Mouse (Mus musculus) hindbrain, embryonic 10.5 days (tissue): Measurements from ENCODE around the gene Myo1e. TPM values are rescaled to one million over a fixed set of nuclear protein-coding genes. Genes with fewer than 3 reads are reported as not detected.

ENCODE experiments used
- DNase-seq: peaks from one replicate; pipeline ENCODE4 v3.0.0-alpha.2; 2017; ENCODE audit warnings: low spot score
- H3K27ac ChIP-seq: fragments of 300-500 bp; sonication (generic); 2 replicates; pipeline ENCODE4 v1.5.1; 2016; ENCODE audit warnings: mild to moderate bottlenecking, moderate library complexity
- H3K27me3 ChIP-seq: fragments of 300-500 bp; sonication (generic); 2 replicates; pipeline ENCODE4 v1.6.1; 2016; ENCODE audit warnings: mild to moderate bottlenecking; ENCODE audit not compliant: poor library complexity, insufficient read depth, severe bottlenecking
- H3K36me3 ChIP-seq: fragments of 300-500 bp; sonication (generic); 2 replicates; pipeline ENCODE4 v1.6.1; 2016; ENCODE audit warnings: mild to moderate bottlenecking, moderate library complexity
- H3K4me1 ChIP-seq: fragments of 300-500 bp; sonication (generic); replicated peaks from 2 replicates; pipeline ENCODE4 v1.6.1; 2016; ENCODE audit warnings: mild to moderate bottlenecking
- H3K4me3 ChIP-seq: fragments of 300-500 bp; sonication (generic); 2 replicates; pipeline ENCODE4 v1.5.1; 2016; ENCODE audit warnings: mild to moderate bottlenecking, moderate library complexity
- H3K9me3 ChIP-seq: fragments of 300-500 bp; sonication (generic); 2 replicates; pipeline ENCODE4 v1.6.1; 2016; ENCODE audit warnings: mild to moderate bottlenecking, moderate library complexity
- WGBS: fragments of 180-500 bp; shearing (Covaris S2); methylation state at CpG from one replicate; pipeline ENCODE4 v1.1.7; 2016; 5-methylcytosine and 5-hydroxymethylcytosine counted together
- polyA plus RNA-seq: library from polyadenylated mRNA; unstranded; fragments of >200 nt; fragmentation: Nextera tagmentation; extraction: Ambion mirVana; gene quantifications from 2 replicates; pipeline ENCODE4 v1.2.1, GENCODE M21; 2016

The Myo1e gene
- polyA plus RNA-seq, 1 experiment from 2014 or later, result 12.6 TPM

DNA sequence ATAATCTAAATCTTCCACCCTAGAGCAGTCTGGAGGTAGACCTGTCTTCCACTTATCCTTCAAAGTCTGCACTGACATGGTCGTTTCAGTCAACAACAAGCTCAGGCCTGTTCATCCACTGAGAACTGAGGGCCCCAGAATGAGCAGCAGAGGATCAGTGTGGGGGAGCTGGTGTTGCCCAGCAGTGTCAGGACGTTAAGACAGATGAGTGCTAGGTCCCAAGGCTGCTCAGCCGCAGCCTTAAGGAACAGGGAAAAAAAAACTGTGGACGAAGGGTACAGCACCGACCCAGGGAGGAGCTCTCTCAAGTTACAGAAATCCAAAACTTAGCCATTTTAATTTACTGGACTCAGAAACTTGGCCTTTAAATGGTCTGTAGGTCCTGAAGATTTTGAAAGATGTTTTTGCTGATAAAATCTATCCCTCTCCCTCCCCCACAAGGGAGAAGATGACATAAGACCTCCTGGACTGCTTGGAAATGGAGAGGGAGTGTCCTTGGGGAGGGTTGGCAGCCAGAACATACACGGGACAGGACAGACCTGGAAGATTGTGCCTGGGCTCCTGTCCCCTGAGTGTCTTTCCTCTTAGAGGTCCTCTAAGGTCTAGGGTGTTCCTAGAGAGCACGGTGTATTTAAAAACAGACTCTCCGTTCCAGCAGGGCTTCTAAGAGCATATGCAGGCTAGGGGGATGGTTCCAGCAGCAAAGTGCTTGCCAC is 118.9 kb downstream of the Myo1e start:
- Histone ChIP-seq H3K4me1 (no peaks in the 10 kb centered on the region), H3K9me3 (no peaks in the 10 kb centered on the region), H3K27me3 (no peaks in the 10 kb centered on the region), H3K36me3 (peaks cover 10% of the 10 kb centered on the region; the same call in 1 of the 2 replicates), H3K27ac (no peak overlapping the region), H3K4me3 (no peak overlapping the region)
- WGBS, result 73% methylated on average over 8 of the region's 8 CpGs
- DNase-seq, result no peak

- Histone ChIP-seq H3K27me3 (no peaks in the 10 kb centered on the region), H3K4me1 (no peaks in the 10 kb centered on the region), H3K9me3 (no peaks in the 10 kb centered on the region), H3K4me3 (no peak overlapping the region), H3K36me3 (peaks cover 10% of the 10 kb centered on the region; the same call in 1 of the 2 replicates), H3K27ac (no peak overlapping the region)
- 84% methylated on average over 5 of the region's 5 CpGs for WGBS
- DNase-seq, result no peak
Observed at GRCm38 (mm10) chr9:70328193-70328841, 121.2 kb downstream of the Myo1e start.

- Histone ChIP-seq H3K9me3 (no peaks in the 10 kb centered on the region), H3K4me1 (no peaks in the 10 kb centered on the region), H3K27ac (no peak overlapping the region), H3K36me3 (peaks cover 11% of the 10 kb centered on the region), H3K27me3 (no peaks in the 10 kb centered on the region), H3K4me3 (no peak overlapping the region)
- WGBS, result 93% methylated on average over 11 of the region's 11 CpGs
- no peak for DNase-seq
Observed at GRCm38 (mm10) chr9:70331727-70332335, 124.7 kb downstream of the Myo1e start.

DNA sequence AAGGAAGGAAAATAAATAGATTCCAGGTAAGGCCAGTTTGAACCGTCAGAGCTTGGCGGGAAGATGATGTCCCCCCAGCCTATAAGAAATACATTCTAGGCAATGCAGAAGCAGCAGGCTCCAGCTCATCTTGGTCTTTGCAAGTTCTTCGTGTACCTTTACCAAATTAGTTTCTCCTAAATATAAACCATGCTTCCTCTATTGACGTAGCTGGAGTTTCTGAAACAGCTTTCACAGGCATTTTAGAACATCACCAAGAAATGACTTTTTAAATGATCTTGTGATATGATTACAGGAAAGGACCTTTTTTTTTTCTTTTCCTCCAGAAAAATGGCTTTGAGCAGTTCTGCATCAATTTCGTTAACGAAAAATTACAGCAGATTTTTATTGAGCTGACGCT is 131.2 kb downstream of the Myo1e start:
- Histone ChIP-seq H3K4me1 (no peaks in the 10 kb centered on the region), H3K36me3 (peaks cover 55% of the 10 kb centered on the region), H3K27me3 (no peaks in the 10 kb centered on the region), H3K9me3 (no peaks in the 10 kb centered on the region), H3K27ac (no peak overlapping the region), H3K4me3 (no peak overlapping the region)
- DNase-seq, result no peak
- WGBS, result 94% methylated on average over 7 of the region's 7 CpGs

- no peak overlapping the region for H3K4me3 ChIP-seq
- H3K4me1 ChIP-seq, result no peaks in the 10 kb centered on the region
- H3K27ac ChIP-seq, result no peak overlapping the region
- no peaks in the 10 kb centered on the region for H3K9me3 ChIP-seq
- no peak for DNase-seq
- peaks cover 60% of the 10 kb centered on the region for H3K36me3 ChIP-seq
- H3K27me3 ChIP-seq, result no peaks in the 10 kb centered on the region
Observed at GRCm38 (mm10) chr9:70338894-70339293, 131.7 kb downstream of the Myo1e start.

- Histone ChIP-seq H3K36me3 (peaks cover 34% of the 10 kb centered on the region), H3K27me3 (no peaks in the 10 kb centered on the region), H3K9me3 (no peaks in the 10 kb centered on the region), H3K27ac (no peak overlapping the region), H3K4me3 (no peak overlapping the region), H3K4me1 (peaks cover 9% of the 10 kb centered on the region; the same call in 1 of the 2 replicates)
- no peak for DNase-seq
- WGBS, result 86% methylated on average over 2 of the region's 2 CpGs
Observed at GRCm38 (mm10) chr9:70349274-70349673, 142.1 kb downstream of the Myo1e start.

GRCm38 (mm10) chr9:70351570-70352277 is 144.6 kb downstream of the Myo1e start:
- no peaks in the 10 kb centered on the region for H3K9me3 ChIP-seq
- H3K27ac ChIP-seq, result peak overlapping the region; percentile 35; the same call in 1 of the 2 replicates
- DNase-seq, result peak; percentile 18
- H3K4me1 ChIP-seq, result peaks cover 9% of the 10 kb centered on the region; the same call in 1 of the 2 replicates
- H3K4me3 ChIP-seq, result no peak overlapping the region
- no peaks in the 10 kb centered on the region for H3K27me3 ChIP-seq
- peaks cover 38% of the 10 kb centered on the region for H3K36me3 ChIP-seq
- 22% methylated on average over 8 of the region's 8 CpGs for WGBS

GRCm38 (mm10) chr9:70356254-70356653 is 149.1 kb downstream of the Myo1e start:
- Histone ChIP-seq H3K36me3 (peaks cover 46% of the 10 kb centered on the region), H3K27me3 (no peaks in the 10 kb centered on the region), H3K9me3 (0 out of 2 replicates have a peak, but pooled peaks cover 4% of the 10 kb centered on the region), H3K27ac (no peak overlapping the region), H3K4me1 (peaks cover 9% of the 10 kb centered on the region; the same call in 1 of the 2 replicates), H3K4me3 (no peak overlapping the region)
- WGBS, result 53% methylated on average over 8 of the region's 8 CpGs
- no peak for DNase-seq

DNA sequence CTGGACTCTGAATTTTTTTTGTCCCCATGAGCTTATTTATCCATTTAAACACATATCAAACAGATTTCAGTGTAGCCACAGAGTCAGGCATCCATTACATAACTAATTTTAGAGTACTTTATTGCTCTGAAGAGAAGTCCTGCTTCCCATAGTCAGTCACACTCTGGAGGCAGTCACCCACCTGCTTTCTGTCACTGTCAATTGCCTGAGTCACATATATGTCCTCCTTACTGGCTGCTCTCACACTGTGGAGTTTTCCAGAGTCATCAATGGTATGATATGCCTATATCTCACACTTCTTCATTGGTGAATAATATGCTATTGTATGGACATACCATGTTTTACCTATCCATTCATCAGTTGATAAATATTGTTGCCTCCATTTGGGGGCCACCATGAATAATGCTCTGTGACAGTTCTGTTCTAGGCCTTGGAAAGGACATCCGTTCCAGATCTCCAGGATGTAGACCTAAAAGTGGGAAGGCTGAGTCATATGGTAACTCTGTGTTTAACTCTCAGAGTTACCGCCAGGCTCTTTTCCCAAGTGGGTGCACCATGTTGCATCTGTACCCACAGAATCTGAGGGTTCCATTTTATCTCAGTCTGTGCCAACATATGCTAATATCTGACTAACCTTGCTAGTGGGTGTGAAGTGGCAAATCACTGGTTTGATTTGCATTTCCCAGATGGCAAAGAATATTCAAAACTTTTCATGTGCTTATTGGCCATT is 152.4 kb downstream of the Myo1e start:
- Histone ChIP-seq H3K9me3 (0 out of 2 replicates have a peak, but pooled peaks cover 4% of the 10 kb centered on the region), H3K4me3 (no peak overlapping the region), H3K27ac (no peak overlapping the region), H3K27me3 (no peaks in the 10 kb centered on the region), H3K4me1 (no peaks in the 10 kb centered on the region), H3K36me3 (peaks cover 48% of the 10 kb centered on the region)
- WGBS, result 94% methylated on average over 2 of the region's 2 CpGs
- DNase-seq, result no peak

- H3K4me1 ChIP-seq, result no peaks in the 10 kb centered on the region
- WGBS, result 93% methylated on average over 8 of the region's 8 CpGs
- H3K4me3 ChIP-seq, result no peak overlapping the region
- H3K36me3 ChIP-seq, result peaks cover 64% of the 10 kb centered on the region
- no peak for DNase-seq
- H3K9me3 ChIP-seq, result no peaks in the 10 kb centered on the region
- no peak overlapping the region for H3K27ac ChIP-seq
- no peaks in the 10 kb centered on the region for H3K27me3 ChIP-seq
Observed at GRCm38 (mm10) chr9:70364741-70365140, 157.6 kb downstream of the Myo1e start.

GRCm38 (mm10) chr9:70365915-70366314 is 158.8 kb downstream of the Myo1e start:
- no peak overlapping the region for H3K27ac ChIP-seq
- H3K27me3 ChIP-seq, result no peaks in the 10 kb centered on the region
- H3K9me3 ChIP-seq, result no peaks in the 10 kb centered on the region
- no peaks in the 10 kb centered on the region for H3K4me1 ChIP-seq
- no peak for DNase-seq
- H3K4me3 ChIP-seq, result no peak overlapping the region
- H3K36me3 ChIP-seq, result peaks cover 72% of the 10 kb centered on the region
- WGBS, result 88% methylated on average over 2 of the region's 2 CpGs

DNA sequence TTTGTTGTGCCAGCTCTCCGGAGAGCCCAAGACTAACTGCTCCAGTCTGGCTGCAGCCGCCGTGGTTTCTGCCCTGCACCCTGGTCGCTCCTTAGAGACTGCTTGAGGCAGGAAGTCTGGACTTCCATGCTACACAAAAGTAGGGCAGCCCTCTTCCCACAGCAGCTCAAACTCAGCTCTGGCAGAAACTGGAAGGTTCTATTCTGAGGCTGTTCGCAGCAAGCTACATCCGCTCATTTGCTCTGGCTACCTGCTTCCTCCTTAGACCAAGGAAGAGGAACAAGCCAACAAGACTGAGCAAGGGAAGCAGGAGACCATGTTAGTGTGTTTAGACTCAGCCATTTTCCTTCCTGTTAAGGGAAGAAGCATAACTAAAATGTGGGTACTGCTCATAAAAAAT is 159.7 kb downstream of the Myo1e start:
- Histone ChIP-seq H3K27ac (no peak overlapping the region), H3K4me3 (no peak overlapping the region), H3K4me1 (no peaks in the 10 kb centered on the region), H3K27me3 (no peaks in the 10 kb centered on the region), H3K36me3 (peaks cover 71% of the 10 kb centered on the region), H3K9me3 (no peaks in the 10 kb centered on the region)
- no peak for DNase-seq
- WGBS, result 92% methylated on average over 6 of the region's 6 CpGs
